In the genomic region with DNA sequence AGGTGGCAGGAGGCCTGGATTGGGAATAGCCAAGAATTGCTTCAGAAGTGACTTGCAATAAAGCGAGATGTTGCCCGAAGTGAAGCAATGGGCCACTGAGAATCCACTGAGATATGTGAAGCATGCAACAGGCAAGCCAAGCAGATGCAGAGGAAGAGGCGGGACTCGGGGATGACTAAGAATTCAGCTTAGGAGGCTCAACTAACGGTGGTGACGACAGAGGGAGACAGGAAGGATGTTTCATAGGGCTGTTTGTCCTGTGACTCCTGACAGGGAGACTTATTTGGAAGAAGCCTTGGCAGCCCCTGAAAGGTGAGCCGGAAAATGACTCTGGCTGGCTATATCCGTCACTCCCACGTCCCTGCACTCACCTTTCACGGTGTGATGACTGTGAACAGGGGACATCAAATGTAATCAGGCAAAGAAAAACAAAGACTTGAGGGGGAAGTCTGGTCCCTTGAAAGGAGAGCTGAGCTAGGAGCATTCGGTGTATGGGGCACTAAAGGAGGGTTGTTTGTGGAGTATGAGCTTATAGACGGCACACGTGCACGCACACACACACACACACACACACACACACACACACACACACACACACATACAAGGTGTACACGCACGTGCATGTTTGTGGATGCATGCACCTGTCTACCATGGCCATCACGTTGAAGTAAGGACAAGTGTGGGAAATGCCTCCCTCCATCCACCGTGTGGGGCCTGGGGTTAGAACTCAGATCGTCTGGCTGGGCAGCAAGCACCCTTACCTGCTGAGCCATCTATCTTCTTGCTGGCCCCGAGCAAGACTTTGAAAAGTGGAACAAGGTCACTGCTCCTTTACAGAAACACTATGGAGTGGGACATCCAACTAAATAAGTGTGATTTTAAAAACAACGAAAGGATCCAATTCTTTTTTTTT, we compare ENCODE assay signal across 13 mouse cellular contexts. TPM values are rescaled to one million over a fixed set of nuclear protein-coding genes. Genes with fewer than 3 reads are reported as not detected.
A peak's percentile ranks its signal among the peaks of the same experiment; 100 is the strongest.
DNase-seq lines count a peak whose midpoint lies in the region; ATAC-seq and TF ChIP-seq lines count a peak whose summit lies in the region.
"Had no signal": no experiment of that assay in that cellular context is flagged by ENCODE, and none has a peak within 500 bp of the region (broad histone marks: within the 10 kb centered on the region; RNA-seq: fewer than 3 reads in every experiment).

No protein-coding gene starts in this region.

- 89% methylated on average over 21 of the region's 21 CpGs for WGBS in limb, embryonic 10.5 days
- 89% methylated on average over 21 of the region's 21 CpGs for WGBS in forebrain, embryonic 11.5 days

- H3K27me3 ChIP-seq in CH12.LX (replicated peaks): no peaks in the 10 kb centered on the region
- no peaks in the 10 kb centered on the region for H3K27me3 ChIP-seq in limb, embryonic 10.5 days (ENCODE audit: low read depth, poor library complexity, severe bottlenecking)
- H3K27me3 ChIP-seq in forebrain, embryonic 11.5 days (ENCODE audit: control insufficient read depth, insufficient read depth, low read length): no peaks in the 10 kb centered on the region
- H3K27me3 ChIP-seq: embryonic facial prominence, embryonic 15.5 days; heart, embryonic 15.5 days had no signal

- peaks cover 35 to 83% of the 10 kb centered on the region in 2 experiments for H3K36me3 ChIP-seq in CH12.LX (replicated peaks in 1 of 2; ENCODE audit: control insufficient read depth in 1 of 2, insufficient read depth in 1 of 2, low read length in 1 of 2)
- peaks cover 66% of the 10 kb centered on the region for H3K36me3 ChIP-seq in limb, embryonic 10.5 days
- no peaks in the 10 kb centered on the region for H3K36me3 ChIP-seq in forebrain, embryonic 11.5 days (ENCODE audit: control insufficient read depth, insufficient read depth, low read length)

- H3K9ac ChIP-seq in CH12.LX (ENCODE audit: insufficient read depth, low read depth): no peak overlapping the region
- no peak overlapping the region for H3K9ac ChIP-seq in forebrain, embryonic 11.5 days (ENCODE audit: low read length)
- H3K9ac ChIP-seq: embryonic facial prominence, embryonic 15.5 days; heart, embryonic 15.5 days; liver, embryonic 14.5 days had no signal

- no peak for TF ChIP-seq RAD21 in CH12.LX (IDR thresholded peaks at IDR 0.05; ENCODE audit: low read depth, low read length)

- no peaks in the 10 kb centered on the region for H3K4me1 ChIP-seq in CH12.LX (ENCODE audit: control insufficient read depth in 1 of 2, insufficient read depth in 2 of 2)
- no peaks in the 10 kb centered on the region; the same call in 1 of the 2 replicates for H3K4me1 ChIP-seq in limb, embryonic 10.5 days
- H3K4me1 ChIP-seq in forebrain, embryonic 11.5 days (replicated peaks; ENCODE audit: control insufficient read depth, insufficient read depth, low read length): no peaks in the 10 kb centered on the region
- H3K4me1 ChIP-seq: embryonic facial prominence, embryonic 15.5 days had no signal

- no peak for TF ChIP-seq POLR2A in CH12.LX (IDR thresholded peaks at IDR 0.05; ENCODE audit: low read depth, low read length)

- TF ChIP-seq CTCF in gastrocnemius, adult 2 months (IDR thresholded peaks at IDR 0.05): no peak
- TF ChIP-seq CTCF in CH12.LX (conservative IDR thresholded peaks at IDR 0.05 in 1 of 2, IDR thresholded peaks at IDR 0.05 in 1 of 2; ENCODE audit: low read depth in 2 of 2, low read length in 2 of 2): no peak

- ATAC-seq in forebrain, embryonic 11.5 days (replicated peaks; ENCODE audit: low FRiP score): no peak

- H3K4me3 ChIP-seq in gastrocnemius, adult 2 months: no peak overlapping the region
- no peak overlapping the region for H3K4me3 ChIP-seq in CH12.LX (replicated peaks in 1 of 3; ENCODE audit: low read depth in 2 of 3, low read length in 2 of 3, poor library complexity in 1 of 3)
- no peak overlapping the region for H3K4me3 ChIP-seq in limb, embryonic 10.5 days
- no peak overlapping the region for H3K4me3 ChIP-seq in forebrain, embryonic 11.5 days (ENCODE audit: low read depth, low read length)
- H3K4me3 ChIP-seq: embryonic facial prominence, embryonic 15.5 days; heart, embryonic 15.5 days had no signal

- H3K9me3 ChIP-seq in CH12.LX (replicated peaks; ENCODE audit: low read length): no peaks in the 10 kb centered on the region
- H3K9me3 ChIP-seq in limb, embryonic 10.5 days (replicated peaks): no peaks in the 10 kb centered on the region
- no peaks in the 10 kb centered on the region for H3K9me3 ChIP-seq in forebrain, embryonic 11.5 days (ENCODE audit: control insufficient read depth, low read length)
- H3K9me3 ChIP-seq: embryonic facial prominence, embryonic 15.5 days; heart, embryonic 15.5 days had no signal

- TF ChIP-seq EP300 in CH12.LX (IDR thresholded peaks at IDR 0.05; ENCODE audit: low read length): no peak

- dilution Hi-C loops in CH12.LX (cut with MboI; ENCODE audit: extremely low pct_ligation_motif_present, extremely low pct_unique_long_range_greater_than_20kb, low sequenced_read_pairs): no loop called here

- DNase-seq in gastrocnemius, adult 2 months: peak; percentile 23
- DNase-seq in gastrocnemius, postnatal 4 days (ENCODE audit: low spot score in 2 of 2): no peak
- peak; percentile 11 for DNase-seq in CH12.LX (ENCODE audit: extremely low read depth)
- DNase-seq in brain, adult 2 months (ENCODE audit: low read depth, low spot score): peak; percentile 54
- peak; percentile 39 for DNase-seq in kidney, postnatal 10 days
- no peak for DNase-seq in limb, embryonic 10.5 days (ENCODE audit: low spot score)
- DNase-seq in forebrain, embryonic 11.5 days (ENCODE audit: low spot score): no peak
- no peak for DNase-seq in left cerebral cortex, adult 11 months (ENCODE audit: low spot score)
- DNase-seq: right cerebral cortex, adult 18-20 months had no signal

- H3K79me2 ChIP-seq in CH12.LX (replicated peaks; ENCODE audit: control insufficient read depth, extremely low read depth, insufficient read depth, poor library complexity, severe bottlenecking): no peaks in the 10 kb centered on the region

- intact Hi-C loops in gastrocnemius, adult 2 months (cut with DNase I): no loop called here

- H3K4me2 ChIP-seq in CH12.LX (ENCODE audit: insufficient read depth, low read depth, poor library complexity, severe bottlenecking): no peak overlapping the region
- H3K4me2 ChIP-seq in forebrain, embryonic 11.5 days (ENCODE audit: low read depth, low read length, severe bottlenecking): no peak overlapping the region
- H3K4me2 ChIP-seq: embryonic facial prominence, embryonic 15.5 days; heart, embryonic 15.5 days had no signal

- H3K27ac ChIP-seq in gastrocnemius, adult 2 months: peak overlapping the region; percentile 55
- no peak overlapping the region for H3K27ac ChIP-seq in CH12.LX (ENCODE audit: insufficient read depth, low read depth)
- no peak overlapping the region for H3K27ac ChIP-seq in limb, embryonic 10.5 days
- H3K27ac ChIP-seq in forebrain, embryonic 11.5 days (ENCODE audit: low read depth, low read length): no peak overlapping the region
- H3K27ac ChIP-seq: embryonic facial prominence, embryonic 15.5 days; heart, embryonic 15.5 days; liver, embryonic 14.5 days had no signal

- in situ Hi-C loops in CH12.LX (cut with MboI; ENCODE audit: low pct_ligation_motif_present, low pct_unique_long_range_greater_than_20kb, low sequenced_read_pairs): no loop called here

TF ChIP-seq in CH12.LX, 34 proteins besides CTCF, POLR2A, EP300 and RAD21:
- no peak for TF ChIP-seq ZNF384 (IDR thresholded peaks at IDR 0.05; ENCODE audit: low read depth, low read length)
- TF ChIP-seq SIN3A (IDR thresholded peaks at IDR 0.05; ENCODE audit: low read length): no peak
- no peak for TF ChIP-seq MEF2A (IDR thresholded peaks at IDR 0.05; ENCODE audit: borderline replicate concordance, low read depth, low read length)
TF ChIP-seq in CH12.LX: peak in this region for 0.

RNA-seq across cellular contexts. Expression of a gene that starts 44.6 kb away (rescaled TPM):
- not detected for total RNA-seq in gastrocnemius, adult 2 months (2021)
- not detected for total RNA-seq in gastrocnemius, postnatal 4 days (2021)
- total RNA-seq in CH12.LX (2012; rRNA removed) (0.04 and 0.08 TPM in 2 replicates), CH12.LX (2014; rRNA removed) (not detected in 2 replicates)
- 0.08 and 0.09 TPM in 2 replicates for polyA plus RNA-seq in CH12.LX (2012; ENCODE audit: insufficient read length, low read depth)
- polyA plus RNA-seq in limb, embryonic 10.5 days (2016; fragmentation: Nextera tagmentation; extraction: Ambion mirVana): 0.31 and 0.39 TPM in 2 replicates
- 0.23 and 0.39 TPM in 2 replicates for polyA plus RNA-seq in forebrain, embryonic 11.5 days (2014; fragmentation: Nextera tagmentation; extraction: Ambion mirVana)
- total RNA-seq: layer of hippocampus, adult 8-10 months had no signal

RNA-seq across cellular contexts. Expression of a gene that starts 50.9 kb away (rescaled TPM):
- 100 to 1,000 TPM; 139 to 198 TPM for total RNA-seq in gastrocnemius, adult 2 months (2021)
- total RNA-seq in gastrocnemius, postnatal 4 days (2021): 10 to 100 TPM; 75.1 to 80.2 TPM
- total RNA-seq in CH12.LX (2012; rRNA removed) (49.8 and 60.4 TPM in 2 replicates), CH12.LX (2014; rRNA removed) (55.2 and 66.8 TPM in 2 replicates)
- 35.3 and 43.3 TPM in 2 replicates for polyA plus RNA-seq in CH12.LX (2012; ENCODE audit: insufficient read length, low read depth)
- polyA plus RNA-seq in limb, embryonic 10.5 days (2016; fragmentation: Nextera tagmentation; extraction: Ambion mirVana): 78.6 and 83.1 TPM in 2 replicates
- polyA plus RNA-seq in forebrain, embryonic 11.5 days (2014; fragmentation: Nextera tagmentation; extraction: Ambion mirVana): 70.0 and 78.0 TPM in 2 replicates

RNA-seq across cellular contexts. Expression of a gene that starts 52.5 kb away (rescaled TPM):
- 10 to 100 TPM; 41.0 to 46.7 TPM for total RNA-seq in gastrocnemius, adult 2 months (2021)
- 10 to 100 TPM; 74.9 to 79.4 TPM for total RNA-seq in gastrocnemius, postnatal 4 days (2021)
- total RNA-seq in CH12.LX (2012; rRNA removed) (289 and 331 TPM in 2 replicates), CH12.LX (2014; rRNA removed) (211 and 220 TPM in 2 replicates)
- polyA plus RNA-seq in CH12.LX (2012; ENCODE audit: insufficient read length, low read depth): 453 and 463 TPM in 2 replicates
- 250 and 301 TPM in 2 replicates for polyA plus RNA-seq in limb, embryonic 10.5 days (2016; fragmentation: Nextera tagmentation; extraction: Ambion mirVana)
- 164 and 198 TPM in 2 replicates for polyA plus RNA-seq in forebrain, embryonic 11.5 days (2014; fragmentation: Nextera tagmentation; extraction: Ambion mirVana)

RNA-seq across cellular contexts. Expression of a gene that starts 60.0 kb away (rescaled TPM):
- total RNA-seq in gastrocnemius, adult 2 months (2021): 10 to 100 TPM; 25.8 to 27.8 TPM
- total RNA-seq in gastrocnemius, postnatal 4 days (2021): 10 to 100 TPM; 11.4 to 13.5 TPM
- total RNA-seq in CH12.LX (2012; rRNA removed) (12.4 and 12.7 TPM in 2 replicates), CH12.LX (2014; rRNA removed) (22.7 and 23.8 TPM in 2 replicates)
- polyA plus RNA-seq in CH12.LX (2012; ENCODE audit: insufficient read length, low read depth): 31.8 and 33.8 TPM in 2 replicates
- polyA plus RNA-seq in limb, embryonic 10.5 days (2016; fragmentation: Nextera tagmentation; extraction: Ambion mirVana): 8.0 and 8.2 TPM in 2 replicates
- 6.9 and 8.0 TPM in 2 replicates for polyA plus RNA-seq in forebrain, embryonic 11.5 days (2014; fragmentation: Nextera tagmentation; extraction: Ambion mirVana)

Comparison
In these comparisons a context has a peak if more than half of its experiments do, and no peak if none do; other contexts are left out.
1. DNase-seq: peak in gastrocnemius, adult 2 months (single experiment), CH12.LX (single experiment), brain, adult 2 months (single experiment) and kidney, postnatal 10 days (single experiment); none in gastrocnemius, postnatal 4 days (0 of 2), limb, embryonic 10.5 days (single experiment), forebrain, embryonic 11.5 days (single experiment) and left cerebral cortex, adult 11 months (single experiment).